Mouse (Mus musculus): ENCODE results near the gene Pex14.

Pex14 gene

GRCm38 (mm10) chr4:148985541-148986476, 113.9 kb downstream of the Pex14 start:
- 62% methylated on average over 24 of the region's 24 CpGs for WGBS

GRCm38 (mm10) chr4:148984701-148985540, 114.8 kb downstream of the Pex14 start:
- 82% methylated on average over 19 of the region's 19 CpGs for WGBS

GRCm38 (mm10) chr4:148982274-148982673, 117.4 kb downstream of the Pex14 start:
- WGBS = 85% methylated on average over 6 of the region's 6 CpGs

GRCm38 (mm10) chr4:148979837-148980236, 119.8 kb downstream of the Pex14 start:
- 90% methylated on average over 11 of the region's 11 CpGs for WGBS

GRCm38 (mm10) chr4:148978926-148979325, 120.8 kb downstream of the Pex14 start:
- WGBS = 88% methylated on average over 11 of the region's 11 CpGs

- WGBS = 67% methylated on average over 9 of the region's 9 CpGs
Measured at GRCm38 (mm10) chr4:148978221-148978855, 121.3 kb downstream of the Pex14 start.

- 70% methylated on average over 7 of the region's 7 CpGs for WGBS
Measured at GRCm38 (mm10) chr4:148974833-148975232, 124.8 kb downstream of the Pex14 start.

GRCm38 (mm10) chr4:148973387-148973786, 126.3 kb downstream of the Pex14 start:
- WGBS = 87% methylated on average over 14 of the region's 14 CpGs

GRCm38 (mm10) chr4:148972707-148973106, 127.0 kb downstream of the Pex14 start:
- WGBS = 94% methylated on average over 14 of the region's 14 CpGs

- 93% methylated on average over 3 of the region's 3 CpGs for WGBS
Measured at GRCm38 (mm10) chr4:148971613-148972242, 127.9 kb downstream of the Pex14 start.

GRCm38 (mm10) chr4:148970742-148971141, 128.9 kb downstream of the Pex14 start:
- 95% methylated on average over 4 of the region's 4 CpGs for WGBS

- WGBS = 53% methylated on average over 5 of the region's 5 CpGs
Measured at GRCm38 (mm10) chr4:148969610-148970009, 130.1 kb downstream of the Pex14 start.

- 82% methylated on average over 5 of the region's 5 CpGs for WGBS
Measured at GRCm38 (mm10) chr4:148968859-148969258, 130.8 kb downstream of the Pex14 start.

- WGBS = 63% methylated on average over 5 of the region's 5 CpGs
Measured at GRCm38 (mm10) chr4:148966132-148966531, 133.5 kb downstream of the Pex14 start.

GRCm38 (mm10) chr4:148964541-148965310, 134.9 kb downstream of the Pex14 start:
- 91% methylated on average over 10 of the region's 10 CpGs for WGBS

GRCm38 (mm10) chr4:148962096-148962495, 137.6 kb downstream of the Pex14 start:
- 67% methylated on average over 1 of the region's 1 CpGs for WGBS

GRCm38 (mm10) chr4:148961081-148961480, 138.6 kb downstream of the Pex14 start:
- WGBS = 95% methylated on average over 19 of the region's 19 CpGs

- 85% methylated on average over 12 of the region's 12 CpGs for WGBS
Measured at GRCm38 (mm10) chr4:148960011-148960410, 139.7 kb downstream of the Pex14 start.

- WGBS = 78% methylated on average over 14 of the region's 14 CpGs
Measured at GRCm38 (mm10) chr4:148955131-148955813, 144.4 kb downstream of the Pex14 start.
